ENCODE assay signal across 8 mouse cellular contexts in genomic region chr13:72628462-72628916, GRCm38 (mm10). TPM values are rescaled to one million over a fixed set of nuclear protein-coding genes. Genes with fewer than 3 reads are reported as not detected.
DNase-seq lines count a peak whose midpoint lies in the region; ATAC-seq and TF ChIP-seq lines count a peak whose summit lies in the region.

Gene Irx2, plus strand, starts transcription at chr13:72628820.

- H3K4me3 ChIP-seq in intestine, postnatal 0 days (ENCODE audit: low read depth, low read length), result peak within 1 kb of the TSS; percentile 45

- intact Hi-C loops in left cerebral cortex, postnatal 4 days (cut with DNase I), result loop anchor here (10.0 kb wide), 1 partner anchor 1524 kb away; no protein-coding TSS in a partner anchor

- no peaks in the 10 kb centered on the region; the same call in 1 of the 2 replicates for H3K4me1 ChIP-seq in intestine, postnatal 0 days (replicated peaks; ENCODE audit: control insufficient read depth, insufficient read depth, low read length)

- no peaks in the 10 kb centered on the region for H3K36me3 ChIP-seq in intestine, postnatal 0 days (ENCODE audit: control insufficient read depth, insufficient read depth)

- DNase-seq in left cerebral cortex, postnatal 4 days, result peak; percentile 93
- no peak for DNase-seq in left cerebral cortex, adult 18-20 months (ENCODE audit: low spot score in 2 of 2)
- peak; percentile 99 for DNase-seq in heart, adult 11 months
- DNase-seq in lung, adult 18-20 months, result peak; percentile 93 to 94
- peak; percentile 79 for DNase-seq in retina, embryonic 14.5 days (ENCODE audit: low spot score)
- no peak for DNase-seq in frontal cortex, postnatal 10 days (ENCODE audit: low spot score in 2 of 2)

- H3K27ac ChIP-seq in intestine, postnatal 0 days (ENCODE audit: low read depth, low read length), result no peak within 1 kb of the TSS

- H3K9me3 ChIP-seq in intestine, postnatal 0 days (ENCODE audit: control insufficient read depth), result no peaks in the 10 kb centered on the region

- under 1% methylated on average over 30 of the region's 45 CpGs for WGBS in intestine, postnatal 0 days

- no peak for TF ChIP-seq CTCF in intestine, postnatal 0 days (IDR thresholded peaks at IDR 0.05; ENCODE audit: low read depth)

- no peak within 1 kb of the TSS for H3K9ac ChIP-seq in intestine, postnatal 0 days (ENCODE audit: low read depth, low read length)

- peak; percentile 64 for ATAC-seq in common myeloid progenitor, adult 5-6 weeks (replicated peaks; ENCODE audit: low read depth, poor library complexity, severe bottlenecking)
- peak; percentile 69 for ATAC-seq in intestine, postnatal 0 days

- H3K27me3 ChIP-seq in intestine, postnatal 0 days (replicated peaks; ENCODE audit: control insufficient read depth, insufficient read depth, low read length), result peaks cover 99% of the 10 kb centered on the region

- peak within 1 kb of the TSS; percentile 84 for H3K4me2 ChIP-seq in intestine, postnatal 0 days (replicated peaks; ENCODE audit: low read depth)

RNA-seq across cellular contexts. Expression of gene Irx2, which starts in this region (rescaled TPM):
- under 1 TPM; 0.18 to 0.70 TPM for total RNA-seq in left cerebral cortex, postnatal 4 days (2021)
- not detected for total RNA-seq in left cerebral cortex, adult 18-20 months (2021)
- not detected in 2 replicates for total RNA-seq in common myeloid progenitor, adult 5-6 weeks (2017)
- polyA plus RNA-seq in intestine, postnatal 0 days (2015; fragmentation: Nextera tagmentation; extraction: Ambion mirVana), result 0.14 TPM in 1 of 2 replicates, not detected in the other

Comparison
In these comparisons a context has a peak if more than half of its experiments do, and no peak if none do; other contexts are left out.
1. Peak in DNase-seq in left cerebral cortex, postnatal 4 days; RNA of the gene not detected or under 1 TPM.
2. Peak in ATAC-seq in common myeloid progenitor, adult 5-6 weeks; RNA of the gene not detected or under 1 TPM.
3. Peak in ATAC-seq, H3K4me3 ChIP-seq and H3K4me2 ChIP-seq in intestine, postnatal 0 days; RNA of the gene not detected or under 1 TPM.
4. DNase-seq: peak in heart, adult 11 months (single experiment), lung, adult 18-20 months (2 of 2) and retina, embryonic 14.5 days (single experiment); none in left cerebral cortex, adult 18-20 months (0 of 2) and frontal cortex, postnatal 10 days (0 of 2).